Mouse (Mus musculus) right cerebral cortex, postnatal 10 days (tissue): Measurements from ENCODE around the gene Pex14.

Source experiments
- DNase-seq, 2 experiments: peaks; one replicate each; pipeline ENCODE4 v3.0.0; 2021; ENCODE audit warnings: low spot score in 2 of 2

Pex14 gene

GRCm38 (mm10) chr4:148985541-148986476, 113.9 kb downstream of the Pex14 start:
- no peak for DNase-seq

GRCm38 (mm10) chr4:148984701-148985540, 114.8 kb downstream of the Pex14 start:
- DNase-seq = no peak

DNA sequence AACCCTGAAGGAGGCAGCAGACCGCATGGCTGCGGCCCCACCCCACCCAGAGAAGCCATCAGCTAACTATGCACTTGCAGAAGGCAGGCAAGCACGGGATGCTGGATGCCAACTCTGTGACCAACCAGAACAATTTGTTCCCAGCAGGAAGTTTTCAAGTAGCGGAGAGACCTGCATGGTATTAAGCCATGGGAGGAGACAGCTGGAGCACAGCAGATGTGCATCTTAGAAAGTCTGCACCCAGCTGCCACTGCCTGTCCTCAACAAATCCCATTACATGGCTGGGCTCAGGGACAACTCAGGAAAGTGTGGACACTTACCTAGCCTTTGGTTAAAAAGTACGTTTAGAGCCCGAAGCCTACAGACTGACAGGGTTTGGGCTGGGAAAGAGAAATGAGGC, 117.4 kb downstream of the Pex14 start:
- DNase-seq = peak in 1 of 2 experiments; percentile 19

GRCm38 (mm10) chr4:148979837-148980236, 119.8 kb downstream of the Pex14 start:
- DNase-seq = no peak

GRCm38 (mm10) chr4:148978926-148979325, 120.8 kb downstream of the Pex14 start:
- no peak for DNase-seq

DNA sequence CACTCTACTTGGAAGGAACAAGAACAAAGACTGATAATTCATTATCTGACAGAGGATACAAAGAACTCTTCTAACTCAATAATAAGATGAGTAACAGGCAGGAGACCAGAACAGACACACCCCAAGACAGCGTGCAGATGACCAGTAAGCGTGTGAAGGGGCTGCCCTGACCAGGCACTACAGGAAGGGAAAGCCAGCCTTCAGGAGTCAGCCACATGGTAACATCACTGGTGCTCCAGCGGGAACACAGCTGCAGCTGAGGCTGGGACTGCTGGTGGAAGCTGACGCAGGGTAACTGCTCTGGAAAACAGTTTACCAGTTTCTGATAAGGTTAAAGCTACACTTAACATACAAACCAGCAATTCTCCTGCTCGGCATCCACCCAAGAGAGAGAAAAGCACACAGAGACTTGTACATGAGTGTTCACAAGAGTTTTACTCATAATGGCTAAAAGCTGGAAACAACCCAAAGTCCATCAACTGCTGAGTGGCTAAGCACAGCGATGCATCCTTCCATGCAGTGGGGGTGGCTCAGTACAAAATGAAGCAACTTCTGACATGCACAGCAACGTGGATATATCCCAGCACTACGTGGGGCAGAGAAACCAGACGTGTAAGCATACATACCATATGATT, 121.3 kb downstream of the Pex14 start:
- DNase-seq = no peak

- DNase-seq = no peak
Observed at GRCm38 (mm10) chr4:148974833-148975232, 124.8 kb downstream of the Pex14 start.

DNA sequence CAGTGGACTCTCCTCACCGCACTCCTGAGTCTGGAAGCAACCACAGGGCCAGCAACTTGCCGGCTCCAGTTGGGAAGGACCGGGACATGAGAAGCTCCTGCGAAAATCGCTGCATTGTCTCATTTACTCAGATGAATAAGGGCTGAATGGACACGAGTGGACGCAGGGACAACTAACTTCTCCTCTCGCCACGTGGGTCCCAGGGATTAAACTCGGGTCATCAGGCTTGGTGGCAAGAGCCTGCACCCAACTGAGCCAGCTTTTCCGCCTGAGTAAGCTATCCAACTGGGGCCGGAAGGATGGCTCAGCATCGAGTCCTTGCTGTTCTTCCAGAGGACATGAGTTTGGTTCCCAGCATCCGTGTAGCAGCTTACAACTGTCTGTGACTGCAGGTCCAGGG, 126.3 kb downstream of the Pex14 start:
- DNase-seq = no peak

DNA sequence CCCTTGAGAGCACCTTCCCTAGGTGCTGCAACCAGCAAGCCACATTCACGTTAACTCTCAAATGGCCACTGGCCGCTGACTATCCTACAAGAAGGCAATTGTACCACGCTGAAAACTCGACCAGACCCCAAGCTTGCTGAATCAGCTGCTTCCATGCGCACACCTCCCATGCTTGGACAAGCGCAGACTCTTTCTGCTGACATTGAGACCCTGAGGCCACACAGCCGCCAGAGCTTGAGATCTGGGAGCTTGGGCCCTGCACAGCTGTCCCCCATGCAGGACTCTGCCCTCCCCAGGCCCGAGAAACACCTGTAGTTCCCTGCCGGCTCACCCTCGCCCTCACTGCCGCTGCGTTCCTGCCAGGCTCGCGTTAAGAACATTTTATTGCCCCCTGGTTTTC, 127.0 kb downstream of the Pex14 start:
- DNase-seq = no peak

DNA sequence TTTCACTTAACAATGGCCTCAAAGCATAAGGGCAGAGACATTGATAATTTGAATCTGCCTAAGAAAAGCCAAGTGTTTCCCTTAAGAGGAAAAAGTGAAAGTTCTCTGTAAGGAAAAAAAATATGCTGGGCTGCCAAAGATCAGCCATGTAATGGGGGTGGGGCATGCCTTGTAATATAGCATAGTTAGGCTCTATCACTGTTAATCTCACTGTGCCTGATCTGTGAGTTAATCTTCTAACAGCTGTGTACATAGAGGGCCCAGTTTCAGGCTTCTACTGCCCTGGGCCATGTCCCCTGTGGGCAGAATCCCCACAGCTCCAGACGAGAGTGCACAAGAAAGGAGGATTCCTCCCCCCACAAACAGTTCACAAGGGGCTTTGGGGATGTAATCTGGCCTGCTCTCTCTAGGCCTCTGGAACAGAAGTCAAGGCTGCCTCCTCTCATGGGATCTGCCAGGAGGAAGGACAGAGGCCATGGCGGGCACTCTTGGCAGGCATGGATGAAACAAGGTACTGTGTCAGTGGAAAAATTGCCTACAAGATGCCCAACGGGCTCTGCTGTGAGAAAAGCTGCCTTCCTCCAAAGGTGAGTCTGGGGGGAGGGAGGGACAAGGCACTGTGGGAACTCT, 127.9 kb downstream of the Pex14 start:
- DNase-seq = no peak

DNA sequence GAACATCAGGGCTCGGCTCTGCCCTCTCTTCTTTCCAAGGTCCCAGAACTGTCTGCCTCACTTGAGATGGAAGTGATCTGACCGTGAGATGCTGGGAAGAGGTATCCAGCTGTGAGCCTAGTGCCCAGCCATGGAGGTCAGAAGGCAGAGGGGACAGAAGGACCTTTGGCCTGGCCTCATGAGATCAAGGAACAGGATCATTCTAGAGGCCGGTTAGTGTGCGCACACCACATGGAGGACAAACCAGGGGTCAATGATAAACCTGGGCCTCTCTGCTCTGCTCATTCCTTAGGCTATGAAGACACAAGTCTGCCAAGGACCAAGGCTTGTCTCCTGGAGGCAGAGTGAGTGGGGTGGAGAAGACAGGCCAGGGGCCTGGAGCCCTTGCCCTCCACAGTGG, 128.9 kb downstream of the Pex14 start:
- no peak for DNase-seq

- no peak for DNase-seq
Observed at GRCm38 (mm10) chr4:148969610-148970009, 130.1 kb downstream of the Pex14 start.

- DNase-seq = no peak
Observed at GRCm38 (mm10) chr4:148968859-148969258, 130.8 kb downstream of the Pex14 start.

DNA sequence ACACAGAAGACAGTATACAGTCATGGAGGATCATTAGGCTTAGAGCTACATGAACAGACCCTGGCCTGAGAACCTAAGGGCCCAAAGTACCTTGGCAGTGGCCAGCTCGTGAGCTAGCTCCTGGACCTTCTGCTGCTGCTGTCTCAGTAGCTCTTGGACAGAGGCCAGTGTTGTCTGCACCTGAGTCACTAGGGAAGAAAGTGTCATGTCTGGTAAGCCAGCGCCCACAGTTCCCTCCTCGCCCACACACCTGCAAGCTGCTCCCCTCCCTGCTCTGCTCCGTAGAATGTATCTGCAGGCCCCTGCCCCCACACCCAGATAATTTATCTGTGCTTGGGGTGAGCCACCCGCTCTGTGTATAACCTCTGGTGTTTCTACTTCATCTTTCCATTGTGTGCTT, 133.5 kb downstream of the Pex14 start:
- DNase-seq = no peak

DNA sequence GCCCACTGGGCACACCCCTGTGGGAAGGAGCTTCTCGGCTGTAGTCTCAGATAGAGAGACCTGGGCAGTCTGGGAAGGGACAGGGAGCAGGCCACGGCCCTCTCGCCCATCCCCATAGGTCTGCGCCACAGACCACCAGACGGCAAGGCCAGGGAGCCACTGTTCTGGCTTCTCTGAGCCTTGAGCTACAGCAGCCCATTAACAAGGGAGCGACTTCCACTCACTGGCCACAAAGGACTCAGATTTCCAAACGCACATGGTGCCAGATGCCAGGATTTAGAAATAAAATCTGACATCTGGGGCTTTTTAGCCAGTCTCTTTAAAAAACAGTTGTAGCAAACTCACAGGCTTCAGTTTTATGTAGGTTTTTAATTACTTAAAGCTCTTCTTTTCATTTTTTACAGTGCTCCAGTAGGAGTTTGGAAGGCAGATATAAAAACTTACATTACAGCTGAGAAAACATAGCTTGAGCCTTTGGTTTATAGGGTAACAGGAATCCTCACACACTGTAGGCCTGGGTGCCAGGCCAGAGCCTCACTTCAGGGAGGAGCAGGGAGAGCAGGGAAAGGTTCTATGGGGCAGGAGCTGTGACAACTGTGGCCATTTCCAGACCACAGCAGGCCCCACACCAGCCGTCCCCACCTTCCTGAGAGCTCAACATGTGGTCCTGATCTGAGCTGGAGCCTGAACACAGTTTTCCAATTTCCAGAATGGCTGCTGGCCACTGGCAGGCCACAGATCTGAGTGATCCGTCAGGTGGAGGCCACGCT, 134.9 kb downstream of the Pex14 start:
- no peak for DNase-seq

GRCm38 (mm10) chr4:148962096-148962495, 137.6 kb downstream of the Pex14 start:
- no peak for DNase-seq

DNA sequence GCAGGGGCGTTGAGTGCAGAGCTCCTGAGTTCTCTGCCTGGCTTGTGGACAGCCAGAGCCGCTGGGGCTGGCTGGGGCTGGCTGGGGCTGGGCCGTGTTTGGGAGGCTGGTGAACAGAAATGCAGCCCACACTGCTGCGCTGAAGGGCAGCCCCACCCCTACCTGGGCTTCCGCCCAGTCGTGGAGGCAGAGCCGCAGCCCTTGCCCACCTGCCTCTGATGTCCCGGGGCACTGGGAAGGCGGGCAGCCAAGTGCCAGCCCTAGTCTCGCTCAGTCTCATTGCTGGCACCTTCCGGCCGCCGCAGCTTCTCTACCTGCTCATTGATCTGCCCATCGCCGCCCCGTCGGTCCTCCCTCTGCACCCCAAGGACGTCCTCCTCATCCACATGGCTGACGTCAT, 138.6 kb downstream of the Pex14 start:
- DNase-seq = no peak

- DNase-seq = no peak
Observed at GRCm38 (mm10) chr4:148960011-148960410, 139.7 kb downstream of the Pex14 start.

DNA sequence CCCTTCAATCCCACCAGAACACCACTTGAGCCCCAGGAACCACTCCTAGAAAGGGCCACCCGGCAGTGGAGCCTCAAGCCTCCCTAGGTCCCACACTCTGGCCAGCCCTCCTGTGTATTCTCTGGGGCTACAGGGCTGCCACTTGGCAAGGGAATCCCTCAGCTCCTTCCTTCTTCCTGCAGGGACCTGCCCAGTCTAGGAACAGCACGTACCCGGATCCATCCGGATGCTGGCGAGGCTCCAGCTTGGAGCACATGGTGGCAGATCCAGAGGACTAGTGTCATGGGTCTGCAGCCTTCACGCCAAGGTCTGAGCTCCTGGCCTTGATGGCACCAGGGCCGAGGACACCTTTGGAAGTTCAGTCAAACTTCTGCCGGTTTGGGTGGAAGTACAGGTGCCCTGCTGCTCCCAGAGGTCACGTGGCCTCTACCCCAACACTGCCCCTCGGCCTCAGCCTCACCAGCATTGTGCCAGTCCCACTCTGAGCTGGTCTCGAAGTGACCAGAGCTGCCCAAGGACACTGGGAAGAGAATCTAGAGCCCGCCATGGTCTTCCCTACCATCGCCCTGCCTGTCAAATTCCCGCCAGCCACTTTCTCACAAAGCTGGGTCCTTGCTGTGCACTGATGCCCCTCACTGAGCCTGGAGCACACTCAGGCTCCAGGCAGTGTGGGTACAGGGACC, 144.4 kb downstream of the Pex14 start:
- peak in 1 of 2 experiments; percentile 49 for DNase-seq
